Mouse (Mus musculus): ENCODE measurements around the gene Carnmt1.

Gene Carnmt1

DNA sequence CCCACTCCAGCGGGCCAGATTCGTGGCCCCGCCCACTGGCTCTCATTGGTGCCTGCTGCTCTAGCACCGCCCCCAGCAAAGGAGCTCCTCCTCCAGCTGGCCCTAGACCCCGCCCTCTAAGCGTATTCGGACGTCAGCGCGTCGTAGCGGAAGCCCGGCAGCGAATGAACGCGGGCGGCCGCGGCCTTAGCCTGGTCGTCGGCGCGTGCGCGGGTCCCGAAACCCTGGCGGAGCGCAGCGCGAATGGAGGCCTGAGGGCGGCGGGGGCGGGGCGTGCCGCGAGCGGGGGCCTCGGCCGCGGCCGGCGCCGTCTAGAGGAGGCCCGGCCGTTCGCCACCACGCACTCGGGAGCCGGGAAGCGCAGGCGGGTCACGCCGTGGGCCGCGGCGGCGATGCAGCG is at the start of gene Carnmt1:
Carnmt1 (plus strand) TSS at position 157 of the 400 bp plus-strand sequence.
- DNase-seq (ENCODE audit: low spot score in 2 of 2), result peak; percentile 99

DNA sequence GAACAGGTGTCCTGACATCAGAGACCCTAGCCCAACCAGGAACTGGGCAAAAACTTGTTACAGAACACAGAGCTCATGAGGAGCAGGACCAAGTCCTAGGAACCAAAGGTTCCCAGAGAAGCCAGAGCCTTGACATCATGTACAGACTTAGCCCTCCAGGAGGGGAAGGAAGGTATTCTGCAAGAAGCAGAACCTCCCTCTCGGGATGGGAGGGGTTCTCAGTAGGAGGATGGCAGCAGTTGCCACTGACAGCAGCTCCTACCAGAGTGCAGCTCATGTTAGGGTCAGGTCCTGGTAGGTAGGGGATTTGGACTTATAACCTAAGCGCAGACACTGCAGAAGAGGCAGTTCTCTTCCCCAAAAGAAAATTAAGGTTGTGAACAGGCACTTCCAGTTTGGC is 46.7 kb upstream of the Carnmt1 start:
- no peak for DNase-seq (ENCODE audit: low spot score in 2 of 2)

DNA sequence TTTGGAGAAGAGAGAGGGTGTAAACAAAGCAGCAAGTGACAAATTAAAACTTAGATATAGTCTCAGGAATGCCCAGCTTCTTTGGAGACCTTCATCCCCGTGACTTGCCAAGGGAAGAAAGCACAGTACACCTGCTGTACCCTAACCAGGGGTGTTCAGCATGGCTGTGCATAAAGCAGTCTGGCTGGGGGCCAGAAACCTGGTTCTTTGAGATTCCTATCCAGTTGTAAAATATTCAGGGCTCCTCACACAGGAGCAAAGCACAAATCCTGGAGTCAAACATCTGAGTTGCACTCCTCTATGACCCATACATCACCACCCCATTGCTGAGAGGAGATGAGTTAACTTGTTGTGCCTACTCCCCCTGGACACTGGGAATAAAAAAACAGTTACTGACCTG is 41.0 kb upstream of the Carnmt1 start:
- peak in 1 of 2 experiments; percentile 28 for DNase-seq (ENCODE audit: low spot score in 2 of 2)

DNA sequence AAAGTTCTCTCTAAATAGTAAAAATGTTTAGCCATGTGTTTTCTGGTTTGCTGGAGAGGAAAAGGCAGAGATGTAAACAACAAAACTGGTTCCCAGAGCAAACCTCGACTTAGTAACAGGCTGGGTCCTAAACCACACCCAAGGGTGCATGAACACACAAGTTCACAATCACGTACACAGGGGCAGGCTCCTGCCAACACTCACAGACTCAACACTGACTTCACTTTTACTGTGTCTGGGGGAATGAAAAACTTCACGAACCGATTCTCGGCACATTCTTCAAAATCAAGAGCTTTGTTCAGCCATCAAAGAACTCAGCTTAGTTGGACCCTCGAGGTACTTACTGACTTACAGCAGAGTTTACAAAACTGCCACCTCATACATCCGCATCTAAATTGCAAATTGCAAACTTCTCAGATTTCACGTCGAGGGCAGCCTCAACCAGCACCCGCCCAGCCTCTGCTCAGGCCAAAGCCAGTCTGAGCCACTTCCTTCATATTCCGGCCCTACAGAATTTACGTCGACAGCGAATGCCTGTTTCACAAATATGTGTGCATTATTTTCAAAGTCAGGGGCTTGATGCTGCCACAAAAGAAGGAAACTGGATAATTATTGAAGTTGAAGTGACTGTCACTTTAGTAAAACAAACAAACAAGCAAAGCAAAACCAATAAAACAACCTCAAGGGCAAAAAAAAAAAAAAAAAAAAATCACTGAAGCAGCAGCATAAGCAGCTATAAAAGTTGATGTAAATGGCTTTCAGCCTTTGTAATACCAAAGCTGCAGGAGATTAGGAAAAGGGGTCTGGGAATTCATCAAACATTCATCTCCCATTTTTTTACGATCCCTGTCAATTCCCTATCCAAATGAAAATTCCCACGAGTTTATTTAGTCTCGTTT is 40.1 kb upstream of the Carnmt1 start:
- DNase-seq (ENCODE audit: low spot score in 2 of 2), result no peak

DNA sequence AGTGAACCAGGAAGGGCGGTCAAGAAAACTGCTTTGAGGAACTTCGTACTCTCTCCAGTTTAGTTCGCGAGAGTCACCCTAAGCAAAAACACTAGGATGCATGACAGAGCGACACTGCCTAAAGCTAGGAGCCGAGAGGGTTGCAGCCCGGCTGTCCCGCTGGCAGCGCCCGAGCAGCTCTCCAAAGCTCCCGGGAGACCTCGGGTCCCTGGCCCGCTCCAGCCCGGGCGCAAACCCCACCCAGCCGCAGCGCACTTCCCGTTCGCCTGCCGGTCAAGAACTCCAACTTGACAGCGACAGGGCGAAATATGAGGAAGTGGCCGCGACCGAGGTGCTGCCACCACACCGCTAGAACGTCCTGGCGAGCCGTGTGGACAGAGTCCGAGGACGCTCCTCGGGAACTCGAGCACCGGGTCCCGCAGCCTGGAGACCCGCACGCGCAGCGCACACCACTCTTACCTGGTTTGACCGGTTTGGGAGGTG is 39.4 kb upstream of the Carnmt1 start:
- DNase-seq (ENCODE audit: low spot score in 2 of 2), result peak; percentile 48 to 58

DNA sequence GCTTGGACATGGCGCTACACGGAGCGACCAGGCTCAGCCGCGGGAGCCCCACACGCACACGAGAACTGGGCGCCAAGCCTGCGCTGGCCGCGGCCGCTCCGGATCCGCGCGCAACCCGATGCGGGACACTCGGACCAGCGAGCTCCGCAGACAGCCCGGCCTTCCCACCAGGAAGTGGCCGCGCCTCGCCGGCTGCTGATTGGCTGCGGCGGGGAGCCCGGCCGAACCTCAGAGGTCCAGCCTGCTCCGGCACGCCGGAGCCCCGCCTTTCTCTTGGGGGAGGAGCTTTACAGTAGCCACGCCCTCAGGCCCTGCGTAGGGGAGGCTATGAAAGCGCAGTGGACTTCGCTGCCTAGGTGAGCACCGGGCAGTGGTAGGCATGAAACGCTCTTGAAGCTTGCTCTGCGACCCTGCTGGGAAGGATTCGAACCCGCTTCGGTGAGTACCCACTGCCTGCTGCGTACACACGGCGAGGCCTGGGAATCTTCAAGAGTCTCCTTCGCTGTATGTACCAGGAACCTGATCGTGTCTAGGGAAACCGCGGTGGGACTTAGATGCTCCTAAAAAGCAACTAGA is 38.8 kb upstream of the Carnmt1 start, which contains the start of the genes Ostf1 and Nmrk1:
Ostf1 (minus strand) TSS at position 180 of the 576 bp plus-strand sequence.
Nmrk1 (plus strand) TSS at position 307 of the 576 bp plus-strand sequence.
- peak; percentile 94 for DNase-seq (ENCODE audit: low spot score in 2 of 2)

DNA sequence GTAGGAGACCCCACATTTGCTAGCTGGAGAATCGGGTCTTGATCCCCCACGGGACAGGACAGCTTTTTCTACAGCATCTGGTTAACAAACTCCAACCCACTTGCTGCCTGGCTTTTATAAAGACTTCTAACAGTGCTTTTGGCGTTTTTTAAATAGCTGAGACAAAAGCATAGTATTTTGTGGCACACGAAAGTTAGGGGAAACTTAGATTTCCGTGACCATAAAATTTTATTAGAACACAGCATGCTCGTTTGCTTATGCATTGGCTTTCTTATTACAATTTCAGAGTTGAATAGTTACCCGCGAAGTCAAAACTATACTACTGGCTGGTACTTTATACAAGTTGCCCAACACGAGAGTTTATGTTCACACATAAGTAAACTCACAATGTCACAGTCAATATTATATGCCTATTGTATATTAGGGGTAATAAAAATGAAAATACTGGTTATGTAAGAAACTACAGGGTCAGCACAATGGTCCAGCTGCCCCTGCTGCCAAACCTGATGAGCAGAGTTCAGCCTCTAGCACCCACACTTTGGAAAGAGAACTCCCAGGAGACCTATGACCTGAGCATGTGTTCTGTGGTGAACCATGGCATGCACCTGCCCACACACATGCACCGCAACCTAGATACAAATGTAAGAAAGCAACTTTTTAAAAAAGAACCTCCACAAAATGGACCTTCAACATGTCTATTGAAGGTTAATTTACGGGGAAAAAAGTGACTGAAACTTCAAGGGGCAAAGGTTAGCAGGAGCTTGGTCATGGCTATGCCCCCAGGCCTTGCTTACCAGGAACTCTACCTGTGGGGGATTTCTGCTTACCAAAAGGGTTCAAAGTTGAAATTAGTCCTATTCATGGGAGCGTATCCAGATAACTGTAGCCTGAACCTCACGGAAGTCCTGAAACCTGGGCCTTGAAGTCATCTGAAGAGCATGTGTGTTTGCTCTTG is 38.1 kb upstream of the Carnmt1 start:
- no peak for DNase-seq (ENCODE audit: low spot score in 2 of 2)

DNA sequence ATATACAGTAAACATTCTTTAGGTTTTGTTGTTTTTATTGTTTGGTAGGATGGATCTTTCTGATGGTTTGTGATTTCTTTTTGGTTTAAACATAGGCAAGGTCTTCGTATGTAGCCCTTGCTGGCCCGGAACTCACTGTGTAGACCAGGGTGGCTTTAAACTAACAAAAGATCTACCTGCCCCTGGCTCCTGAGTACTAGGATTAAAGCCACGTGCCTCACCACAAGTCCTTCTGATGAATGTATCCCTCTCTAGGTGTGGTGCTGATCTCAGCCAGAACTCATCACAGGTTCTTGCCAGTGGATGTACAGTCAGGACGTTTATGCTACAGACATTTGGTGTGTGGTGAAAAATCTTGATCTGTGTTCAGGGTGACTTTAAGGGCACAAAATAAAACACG is 32.6 kb upstream of the Carnmt1 start:
- no peak for DNase-seq (ENCODE audit: low spot score in 2 of 2)

DNA sequence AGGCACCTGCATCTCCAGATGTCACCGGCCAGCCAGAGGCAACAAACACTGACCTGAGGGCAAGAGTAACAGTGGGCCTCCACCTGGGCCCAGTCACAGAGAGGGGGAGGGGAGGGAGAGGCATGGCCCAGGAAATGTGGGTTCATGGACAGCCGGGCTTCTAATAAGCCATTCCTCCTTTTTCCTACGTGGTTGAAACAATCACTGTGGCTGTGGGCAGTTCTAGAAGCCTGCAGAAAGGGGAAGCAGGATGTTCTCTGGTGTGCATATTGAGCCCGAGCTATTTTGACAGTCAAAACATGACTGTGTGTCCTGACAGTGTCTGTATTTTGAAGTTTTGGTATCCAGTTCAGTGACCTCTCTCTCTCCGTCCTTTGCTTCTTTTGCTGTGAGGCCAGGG is 31.6 kb upstream of the Carnmt1 start:
- DNase-seq (ENCODE audit: low spot score in 2 of 2), result no peak

DNA sequence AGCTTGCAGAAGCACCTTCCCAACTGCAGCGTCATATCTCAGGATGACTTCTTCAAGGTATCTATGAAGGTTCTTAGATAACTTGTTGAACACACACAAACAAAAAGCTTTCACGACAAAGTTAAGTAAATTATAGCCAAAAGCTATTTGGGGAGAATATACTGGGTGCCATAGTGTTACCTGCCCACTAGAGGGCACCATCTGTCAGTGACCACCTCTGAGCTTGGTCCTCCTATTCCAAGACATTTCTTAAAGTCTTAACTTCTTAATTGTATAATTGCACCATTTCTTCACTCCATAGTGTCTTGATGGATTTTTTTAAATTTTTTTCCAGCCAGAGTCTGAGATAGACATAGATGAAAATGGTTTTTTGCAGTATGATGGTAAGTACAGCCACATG is 31.0 kb upstream of the Carnmt1 start:
- no peak for DNase-seq (ENCODE audit: low spot score in 2 of 2)

DNA sequence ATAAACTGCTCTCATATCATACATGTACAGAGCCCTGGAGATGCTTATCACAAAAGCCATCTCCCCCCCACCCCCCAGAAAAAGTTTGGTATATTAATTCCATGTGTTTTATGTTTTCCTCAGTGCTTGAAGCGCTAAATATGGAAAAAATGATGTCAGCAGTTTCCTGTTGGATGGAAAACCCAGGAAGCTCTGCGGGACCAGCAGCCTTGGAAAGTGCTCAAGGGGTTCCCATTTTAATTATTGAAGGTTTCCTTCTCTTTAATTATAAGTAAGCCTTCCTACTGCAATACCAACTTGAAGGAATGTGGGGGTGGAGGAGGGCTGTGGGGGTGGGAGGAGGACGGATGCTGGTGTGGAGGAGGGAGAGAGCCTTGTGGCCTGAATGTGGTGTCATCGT is 29.6 kb upstream of the Carnmt1 start:
- DNase-seq (ENCODE audit: low spot score in 2 of 2), result no peak

DNA sequence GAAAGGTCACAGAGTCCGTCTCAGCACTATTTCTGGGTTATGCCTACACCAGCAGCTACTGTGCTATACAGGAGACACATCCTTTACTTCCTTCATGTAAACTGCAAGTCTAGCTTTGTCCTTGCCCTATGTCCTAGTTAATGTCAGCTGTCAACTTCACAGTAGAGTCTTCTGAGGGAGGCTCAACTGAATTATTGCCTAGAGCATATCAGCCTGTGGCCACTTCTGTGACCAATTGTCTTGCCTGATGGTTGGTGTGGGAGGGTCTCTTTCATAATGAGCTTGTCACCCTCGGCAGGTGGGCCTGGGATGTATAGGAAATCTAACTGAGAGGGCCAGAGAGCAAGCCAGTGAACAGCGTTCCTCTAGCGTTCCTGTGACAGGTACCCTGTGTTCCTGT is 27.2 kb upstream of the Carnmt1 start:
- DNase-seq (ENCODE audit: low spot score in 2 of 2), result no peak

DNA sequence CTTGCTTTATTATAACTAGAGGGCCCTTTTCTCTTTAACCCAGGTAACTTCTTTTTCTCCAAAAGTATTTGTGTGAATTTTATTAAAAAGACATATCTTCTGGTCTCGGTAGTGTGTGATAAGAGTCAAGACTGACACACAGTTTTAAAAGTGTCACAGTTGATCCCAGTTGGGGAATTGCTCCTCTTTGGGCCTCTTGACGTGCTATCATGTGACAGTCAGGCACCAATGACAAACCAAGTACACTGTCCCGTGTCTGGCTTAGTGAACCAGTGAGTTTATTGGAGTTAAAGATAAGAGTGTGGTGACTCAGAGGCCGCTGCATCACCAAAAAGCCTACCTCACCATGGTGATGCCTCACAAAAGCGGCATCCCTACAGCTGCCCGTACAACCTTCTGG is 26.5 kb upstream of the Carnmt1 start:
- DNase-seq (ENCODE audit: low spot score in 2 of 2), result no peak

DNA sequence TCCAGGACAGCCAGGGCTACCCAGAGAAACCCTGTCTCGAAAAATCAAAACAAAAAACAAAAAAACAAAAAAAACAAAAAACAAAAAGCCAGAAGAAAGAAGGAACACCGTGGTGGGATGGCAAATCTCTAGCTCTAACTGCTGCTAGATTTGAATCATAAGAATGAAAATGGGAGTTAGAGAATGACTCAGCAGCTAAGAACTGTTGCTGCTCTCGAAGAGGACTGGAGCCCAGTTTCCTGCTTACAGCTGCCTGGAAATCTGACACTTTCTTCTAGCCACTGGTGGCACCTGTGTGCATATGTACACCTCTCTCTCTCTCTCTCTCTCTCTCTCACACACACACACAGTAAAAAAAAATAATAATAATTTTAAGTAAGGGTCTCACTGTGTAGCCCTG is 24.2 kb upstream of the Carnmt1 start:
- no peak for DNase-seq (ENCODE audit: low spot score in 2 of 2)

DNA sequence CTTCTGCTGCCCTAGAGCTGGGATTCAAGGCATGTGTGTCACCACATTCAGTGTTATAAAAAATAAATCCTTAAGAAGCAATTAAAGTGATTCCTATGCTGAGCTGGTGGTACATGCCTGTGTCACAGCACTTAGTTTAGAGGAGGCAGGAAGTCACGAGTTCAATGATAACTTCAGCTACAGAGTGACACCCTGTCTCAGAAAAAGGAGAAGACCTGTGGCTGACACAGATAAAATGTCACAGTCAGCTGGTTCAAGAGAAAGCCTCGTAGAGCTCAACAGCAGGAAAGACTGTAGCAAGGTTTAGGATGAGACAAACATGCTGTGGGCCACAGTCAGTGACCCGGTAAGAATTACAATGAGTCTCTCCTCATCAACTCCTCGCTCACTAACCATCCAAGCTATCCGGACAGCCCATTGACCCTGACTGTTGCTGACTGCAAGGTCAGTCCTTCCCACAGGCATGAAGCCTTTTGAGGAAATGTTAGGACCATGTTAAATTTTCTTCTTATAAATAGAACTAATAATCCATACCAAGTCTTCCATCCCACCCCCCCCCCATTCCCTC is 23.6 kb upstream of the Carnmt1 start:
- no peak for DNase-seq (ENCODE audit: low spot score in 2 of 2)

DNA sequence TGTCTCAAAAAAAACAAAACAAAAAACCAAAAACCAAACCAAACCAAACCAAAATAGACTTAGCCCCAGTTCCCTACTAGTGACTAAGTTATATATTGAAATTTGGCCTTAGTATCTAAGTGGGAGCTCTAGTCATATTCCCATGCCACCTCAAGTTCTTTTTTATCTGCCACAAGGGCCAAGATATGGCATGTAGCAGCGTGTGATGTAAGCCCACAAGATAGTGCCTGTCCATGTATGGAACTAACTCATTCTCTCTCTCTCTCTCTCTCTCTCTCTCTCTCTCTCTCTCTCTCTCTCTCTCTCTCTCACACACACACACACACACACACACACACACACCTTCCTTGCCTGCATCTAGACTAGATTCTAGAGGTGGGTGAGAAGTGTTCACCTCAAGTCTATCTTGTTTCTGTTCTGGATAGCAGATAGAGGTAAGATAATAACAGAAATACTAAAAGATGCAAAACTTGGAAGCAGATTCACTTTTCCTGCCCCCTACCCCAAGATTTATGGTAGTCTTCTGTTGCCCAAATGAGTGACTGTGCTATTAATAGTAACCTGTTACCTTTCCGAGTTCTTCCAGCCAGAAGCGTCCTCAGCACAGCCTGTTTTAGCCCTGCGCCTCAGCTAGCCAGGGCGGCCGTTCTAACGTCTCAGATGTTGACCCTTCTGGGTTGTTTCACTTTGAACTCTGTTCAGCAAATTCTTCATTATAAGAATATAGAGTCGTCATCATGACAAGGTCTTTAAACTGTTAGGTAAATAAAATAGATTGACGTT is 22.6 kb upstream of the Carnmt1 start:
- no peak for DNase-seq (ENCODE audit: low spot score in 2 of 2)

DNA sequence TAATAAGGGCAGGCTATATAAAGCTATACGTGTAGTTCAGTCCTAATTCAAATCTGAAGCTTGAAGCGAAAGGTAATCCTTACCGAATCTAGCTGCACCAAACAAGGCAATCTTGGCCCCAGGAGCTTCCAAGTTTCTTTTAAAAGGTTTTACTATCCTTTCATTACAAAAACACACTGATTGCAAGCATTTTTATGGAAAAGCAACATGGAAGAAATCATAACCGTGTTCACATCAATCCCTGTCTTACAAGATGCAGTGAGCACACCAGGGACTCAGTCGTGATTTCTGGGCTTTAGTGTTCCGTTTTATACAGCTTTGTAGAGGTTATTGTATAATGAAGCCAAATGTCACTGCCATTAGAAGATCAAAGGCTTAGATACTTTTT is 22.0 kb upstream of the Carnmt1 start:
- DNase-seq (ENCODE audit: low spot score in 2 of 2), result no peak

DNA sequence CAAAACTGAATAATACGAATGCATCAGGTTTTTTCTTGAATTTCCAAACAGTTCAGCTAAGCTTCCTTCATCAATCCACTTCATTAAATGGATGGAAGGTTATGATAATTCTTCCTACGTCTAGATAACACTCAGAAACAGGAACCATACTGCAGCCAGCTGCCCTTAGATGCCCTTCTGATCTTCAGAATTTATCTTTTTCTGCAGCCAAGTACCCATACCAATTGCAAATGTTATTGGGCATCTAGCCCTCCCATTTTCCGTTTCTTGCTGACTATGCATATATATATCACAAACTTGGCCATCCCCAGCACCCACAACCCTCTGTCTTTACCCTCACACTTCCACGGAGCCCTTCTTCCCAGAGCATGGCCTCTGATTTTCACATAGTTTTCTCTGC is 20.6 kb upstream of the Carnmt1 start:
- DNase-seq (ENCODE audit: low spot score in 2 of 2), result no peak

DNA sequence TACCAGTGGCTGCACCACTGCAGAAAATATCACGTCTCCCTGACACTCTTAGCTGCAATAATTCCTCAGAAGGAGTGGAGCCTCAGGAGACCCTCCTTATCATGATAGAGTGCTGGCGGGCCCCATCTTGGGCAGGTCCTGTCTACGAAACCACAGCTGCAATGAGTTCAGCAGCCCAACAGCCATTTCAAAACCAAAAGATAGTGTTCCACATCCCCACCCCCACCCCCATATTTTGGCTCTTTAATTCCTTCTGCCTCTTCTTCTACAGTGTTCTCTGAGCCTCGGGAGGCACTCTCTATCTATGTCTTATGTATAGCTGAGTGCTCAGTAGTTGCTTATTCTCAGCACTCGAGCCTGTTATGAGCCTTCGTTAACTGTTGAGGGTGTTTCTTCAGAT is 20.1 kb upstream of the Carnmt1 start:
- DNase-seq (ENCODE audit: low spot score in 2 of 2), result no peak

DNA sequence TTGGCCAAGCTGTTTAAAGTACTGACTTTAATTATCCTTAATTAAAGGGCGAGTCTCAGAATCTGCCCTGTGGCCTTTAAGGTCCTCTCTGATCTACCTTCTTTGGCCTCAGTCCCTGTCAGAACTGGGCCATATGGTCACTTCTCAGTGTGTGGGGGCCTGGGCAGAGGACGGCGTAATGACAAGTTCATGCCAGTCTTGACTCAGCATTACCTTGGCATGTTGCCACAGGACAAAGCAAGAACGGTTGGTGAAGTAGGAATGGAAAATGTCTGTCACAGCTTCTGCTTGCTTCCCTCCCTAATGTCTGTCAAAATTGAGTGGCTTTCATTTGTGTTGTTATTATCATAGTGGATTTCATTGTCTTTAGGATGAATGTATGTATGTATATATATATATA is 18.0 kb upstream of the Carnmt1 start:
- no peak for DNase-seq (ENCODE audit: low spot score in 2 of 2)

DNA sequence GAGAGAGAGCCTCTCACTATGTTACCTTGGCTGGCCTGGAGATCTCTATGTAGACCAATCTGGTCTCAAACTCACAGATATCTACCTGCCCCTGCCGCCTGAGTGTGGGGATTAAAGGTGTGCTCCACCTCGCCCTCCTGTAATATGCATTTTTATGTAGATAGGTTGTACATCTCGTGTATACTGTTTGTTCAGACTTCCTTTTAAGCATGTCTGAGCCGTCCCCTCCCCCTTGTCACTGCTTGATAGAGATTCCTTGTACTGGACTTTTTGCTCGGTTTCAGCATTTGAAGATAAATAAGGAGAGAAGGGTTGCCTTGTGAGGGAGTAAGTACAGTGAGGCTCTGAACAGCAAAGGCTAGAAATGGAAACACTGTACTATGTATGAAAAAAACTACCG is 17.5 kb upstream of the Carnmt1 start:
- no peak for DNase-seq (ENCODE audit: low spot score in 2 of 2)

Data from right cerebral cortex, postnatal 10 days (tissue).